20 mouse cellular contexts compared by ENCODE assay signal in genomic region chr12:26867731-26868130, GRCm38 (mm10).
DNase-seq lines count a peak whose midpoint lies in the region; ATAC-seq lines count a peak whose summit lies in the region.
"Had no signal": no experiment of that assay in that cellular context is flagged by ENCODE, and none has a peak within 500 bp of the region (broad histone marks: within the 10 kb centered on the region; RNA-seq: fewer than 3 reads in every experiment).

No protein-coding gene starts in this region.

- no peak overlapping the region for H3K4me3 ChIP-seq in forebrain, embryonic 13.5 days
- H3K4me3 ChIP-seq in forebrain, embryonic 11.5 days (ENCODE audit: low read depth, low read length), result no peak overlapping the region
- H3K4me3 ChIP-seq in heart, embryonic 10.5 days, result no peak overlapping the region
- H3K4me3 ChIP-seq in midbrain, embryonic 11.5 days (ENCODE audit: low read depth, low read length), result no peak overlapping the region
- no peak overlapping the region for H3K4me3 ChIP-seq in midbrain, embryonic 16.5 days (ENCODE audit: low read depth, low read length)
- H3K4me3 ChIP-seq: embryonic facial prominence, embryonic 13.5 days; kidney, embryonic 15.5 days had no signal

- H3K9me3 ChIP-seq in forebrain, embryonic 13.5 days (replicated peaks), result no peaks in the 10 kb centered on the region
- H3K9me3 ChIP-seq in forebrain, embryonic 11.5 days (ENCODE audit: control insufficient read depth, low read length), result no peaks in the 10 kb centered on the region
- H3K9me3 ChIP-seq in heart, embryonic 10.5 days, result no peaks in the 10 kb centered on the region
- H3K9me3 ChIP-seq in midbrain, embryonic 11.5 days (ENCODE audit: control insufficient read depth, low read length), result no peaks in the 10 kb centered on the region
- no peaks in the 10 kb centered on the region for H3K9me3 ChIP-seq in midbrain, embryonic 16.5 days (replicated peaks; ENCODE audit: control insufficient read depth, low read length, poor library complexity, severe bottlenecking)
- H3K9me3 ChIP-seq: embryonic facial prominence, embryonic 13.5 days; kidney, embryonic 15.5 days had no signal

- H3K27me3 ChIP-seq in forebrain, embryonic 13.5 days, result no peaks in the 10 kb centered on the region
- H3K27me3 ChIP-seq in forebrain, embryonic 11.5 days (ENCODE audit: control insufficient read depth, insufficient read depth, low read length), result no peaks in the 10 kb centered on the region
- H3K27me3 ChIP-seq in heart, embryonic 10.5 days (ENCODE audit: insufficient read depth, poor library complexity, severe bottlenecking), result no peaks in the 10 kb centered on the region
- H3K27me3 ChIP-seq in midbrain, embryonic 11.5 days (ENCODE audit: control insufficient read depth, insufficient read depth, low read length), result no peaks in the 10 kb centered on the region
- no peaks in the 10 kb centered on the region for H3K27me3 ChIP-seq in midbrain, embryonic 16.5 days (ENCODE audit: control insufficient read depth, insufficient read depth, low read depth, low read length)
- H3K27me3 ChIP-seq: embryonic facial prominence, embryonic 13.5 days; kidney, embryonic 15.5 days had no signal

- DNase-seq in forebrain, embryonic 11.5 days (ENCODE audit: low spot score), result no peak
- peak; percentile 16 for DNase-seq in heart, embryonic 10.5 days (ENCODE audit: low spot score)
- DNase-seq in heart, adult 8-10 months (ENCODE audit: low spot score), result no peak
- DNase-seq in midbrain, embryonic 11.5 days (ENCODE audit: low spot score, missing footprints), result peak; percentile 81
- DNase-seq in gastrocnemius, postnatal 10 days, result no peak
- DNase-seq: adrenal gland, adult 8-10 months; B cell, adult 2 months; cerebellum, adult 11-12 months; cerebellum, adult 9-10 months; cerebellum, postnatal 36 days; gastrocnemius, postnatal 14 days; heart, postnatal 10 days; kidney, adult 2 months had no signal

- H3K36me3 ChIP-seq in forebrain, embryonic 13.5 days (ENCODE audit: poor library complexity, severe bottlenecking), result no peaks in the 10 kb centered on the region
- H3K36me3 ChIP-seq in forebrain, embryonic 11.5 days (ENCODE audit: control insufficient read depth, insufficient read depth, low read length), result no peaks in the 10 kb centered on the region
- H3K36me3 ChIP-seq in heart, embryonic 10.5 days, result no peaks in the 10 kb centered on the region
- H3K36me3 ChIP-seq in midbrain, embryonic 11.5 days (ENCODE audit: control insufficient read depth, insufficient read depth, low read length), result no peaks in the 10 kb centered on the region
- no peaks in the 10 kb centered on the region for H3K36me3 ChIP-seq in midbrain, embryonic 16.5 days (ENCODE audit: control insufficient read depth, insufficient read depth, low read length)
- H3K36me3 ChIP-seq: embryonic facial prominence, embryonic 13.5 days; G1E; kidney, embryonic 15.5 days had no signal

- WGBS in forebrain, embryonic 13.5 days, result 64% methylated on average over 6 of the region's 6 CpGs
- WGBS in forebrain, embryonic 11.5 days, result 83% methylated on average over 6 of the region's 6 CpGs
- WGBS in heart, embryonic 10.5 days, result 81% methylated on average over 6 of the region's 6 CpGs
- 88% methylated on average over 6 of the region's 6 CpGs for WGBS in midbrain, embryonic 11.5 days
- 69% methylated on average over 6 of the region's 6 CpGs for WGBS in midbrain, embryonic 16.5 days

- H3K9ac ChIP-seq in forebrain, embryonic 13.5 days, result no peak overlapping the region
- H3K9ac ChIP-seq in forebrain, embryonic 11.5 days (ENCODE audit: low read length), result no peak overlapping the region
- H3K9ac ChIP-seq in midbrain, embryonic 11.5 days (ENCODE audit: low read length), result no peak overlapping the region
- no peak overlapping the region for H3K9ac ChIP-seq in midbrain, embryonic 16.5 days (ENCODE audit: low read depth, low read length)
- H3K9ac ChIP-seq: embryonic facial prominence, embryonic 13.5 days; kidney, embryonic 15.5 days had no signal

- no peak for ATAC-seq in forebrain, embryonic 13.5 days
- ATAC-seq in forebrain, embryonic 11.5 days (replicated peaks; ENCODE audit: low FRiP score), result no peak
- no peak for ATAC-seq in midbrain, embryonic 11.5 days (ENCODE audit: low FRiP score)
- ATAC-seq in midbrain, embryonic 16.5 days, result no peak
- ATAC-seq: CD4-positive, CD25-positive, alpha-beta regulatory T cell, adult 4 months; intestine, embryonic 16.5 days had no signal

- H3K4me2 ChIP-seq in forebrain, embryonic 13.5 days, result no peak overlapping the region
- no peak overlapping the region for H3K4me2 ChIP-seq in forebrain, embryonic 11.5 days (ENCODE audit: low read depth, low read length, severe bottlenecking)
- no peak overlapping the region for H3K4me2 ChIP-seq in midbrain, embryonic 11.5 days
- H3K4me2 ChIP-seq in midbrain, embryonic 16.5 days (ENCODE audit: low read length), result no peak overlapping the region
- H3K4me2 ChIP-seq: embryonic facial prominence, embryonic 13.5 days; kidney, embryonic 15.5 days had no signal

- H3K4me1 ChIP-seq in forebrain, embryonic 13.5 days, result no peaks in the 10 kb centered on the region
- no peaks in the 10 kb centered on the region; the same call in 1 of the 2 replicates for H3K4me1 ChIP-seq in forebrain, embryonic 11.5 days (replicated peaks; ENCODE audit: control insufficient read depth, insufficient read depth, low read length)
- peaks cover 4% of the 10 kb centered on the region; the same call in 1 of the 2 replicates for H3K4me1 ChIP-seq in heart, embryonic 10.5 days
- no peaks in the 10 kb centered on the region for H3K4me1 ChIP-seq in midbrain, embryonic 11.5 days (ENCODE audit: control insufficient read depth, insufficient read depth, low read length)
- H3K4me1 ChIP-seq in midbrain, embryonic 16.5 days (ENCODE audit: control insufficient read depth, insufficient read depth, low read length), result no peaks in the 10 kb centered on the region
- H3K4me1 ChIP-seq: embryonic facial prominence, embryonic 13.5 days had no signal

- H3K27ac ChIP-seq in forebrain, embryonic 13.5 days, result peak overlapping the region; percentile 38; the same call in 1 of the 2 replicates
- H3K27ac ChIP-seq in forebrain, embryonic 11.5 days (ENCODE audit: low read depth, low read length), result no peak overlapping the region
- H3K27ac ChIP-seq in heart, embryonic 10.5 days, result no peak overlapping the region
- H3K27ac ChIP-seq in midbrain, embryonic 11.5 days (ENCODE audit: low read depth, low read length), result no peak overlapping the region
- H3K27ac ChIP-seq in midbrain, embryonic 16.5 days (ENCODE audit: low read length), result no peak overlapping the region
- H3K27ac ChIP-seq: embryonic facial prominence, embryonic 13.5 days; kidney, embryonic 15.5 days had no signal

Comparison
In these comparisons a context has a peak if more than half of its experiments do, and no peak if none do; other contexts are left out.
1. DNase-seq: peak in heart, embryonic 10.5 days (single experiment) and midbrain, embryonic 11.5 days (single experiment); none in forebrain, embryonic 11.5 days (single experiment), heart, adult 8-10 months (single experiment) and gastrocnemius, postnatal 10 days (single experiment).